Mouse (Mus musculus) midbrain, embryonic 12.5 days (tissue): ENCODE measurements around the gene Poc1b. TPM values are rescaled to one million over a fixed set of nuclear protein-coding genes. Genes with fewer than 3 reads are reported as not detected.
"Not testable (repeated sequence)": the region's sequence is repeated elsewhere in the genome, so short reads cannot be mapped to it uniquely, and the experiment has no call there.

ENCODE experiments used
- ATAC-seq: fragments of 200-750 bp; cut with Nextera tagmentation; 2 replicates; pipeline ENCODE4 v1.8.0; 2017; ENCODE audit warnings: low read depth, moderate TSS enrichment, moderate library complexity; ENCODE audit not compliant: low FRiP score
- H3K27ac ChIP-seq: fragments of 300-500 bp; sonication (generic); replicated peaks from 2 replicates; pipeline ENCODE4 v1.5.1; 2016; ENCODE audit warnings: mild to moderate bottlenecking
- H3K27me3 ChIP-seq: fragments of 300-500 bp; sonication (generic); 2 replicates; pipeline ENCODE4 v1.6.1; 2016; ENCODE audit warnings: mild to moderate bottlenecking
- H3K36me3 ChIP-seq: fragments of 300-500 bp; sonication (generic); 2 replicates; pipeline ENCODE4 v1.6.1; 2016
- H3K4me1 ChIP-seq: fragments of 300-500 bp; sonication (generic); 2 replicates; pipeline ENCODE4 v1.6.1; 2016
- H3K4me2 ChIP-seq: fragments of 300-500 bp; sonication (generic); replicated peaks from 2 replicates; pipeline ENCODE4 v1.6.1; 2016; ENCODE audit warnings: mild to moderate bottlenecking, moderate library complexity
- H3K4me3 ChIP-seq: fragments of 300-500 bp; sonication (generic); 2 replicates; pipeline ENCODE4 v1.5.1; 2016; ENCODE audit warnings: mild to moderate bottlenecking
- H3K9ac ChIP-seq: fragments of 300-500 bp; sonication (generic); replicated peaks from 2 replicates; pipeline ENCODE4 v1.6.1; 2016; ENCODE audit warnings: mild to moderate bottlenecking, moderate library complexity
- H3K9me3 ChIP-seq: fragments of 300-500 bp; sonication (generic); 2 replicates; pipeline ENCODE4 v1.6.1; 2016; ENCODE audit warnings: mild to moderate bottlenecking
- WGBS: fragments of 180-500 bp; shearing (Covaris S2); methylation state at CpG from one replicate; pipeline ENCODE4 v1.1.7; 2016; 5-methylcytosine and 5-hydroxymethylcytosine counted together
- polyA plus RNA-seq: library from polyadenylated mRNA; unstranded; fragments of >200 nt; fragmentation: Nextera tagmentation; extraction: Ambion mirVana; gene quantifications from 2 replicates; pipeline ENCODE4 v1.2.1, GENCODE M21; 2016

The Poc1b gene
- polyA plus RNA-seq, 1 experiment from 2014 or later: 20.4 TPM

DNA sequence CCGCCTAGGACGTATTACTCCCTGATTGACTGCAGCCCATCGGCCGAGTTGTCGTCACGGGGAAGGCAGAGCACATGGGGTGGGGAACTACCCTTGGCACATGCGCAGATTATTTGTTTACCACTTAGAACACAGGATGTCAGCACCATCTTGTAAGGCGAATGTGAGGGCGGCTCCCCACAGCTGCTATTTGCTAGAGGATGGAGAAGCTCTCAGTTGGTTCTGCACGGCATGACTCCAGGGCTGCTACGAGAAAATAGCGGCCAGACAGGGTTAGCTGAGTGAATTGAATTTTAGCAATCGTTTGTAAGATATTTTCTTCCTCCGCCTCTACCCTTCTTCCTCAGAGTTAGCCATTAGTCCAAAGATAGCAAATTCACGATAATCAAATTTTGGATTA is 109.7 kb downstream of the Poc1b start:
- not testable (repeated sequence) for H3K36me3 ChIP-seq, H3K9me3 ChIP-seq, H3K4me1 ChIP-seq, H3K4me2 ChIP-seq, ATAC-seq, H3K27ac ChIP-seq, H3K4me3 ChIP-seq, H3K27me3 ChIP-seq, H3K9ac ChIP-seq
- WGBS: 93% methylated on average over 15 of the region's 15 CpGs

DNA sequence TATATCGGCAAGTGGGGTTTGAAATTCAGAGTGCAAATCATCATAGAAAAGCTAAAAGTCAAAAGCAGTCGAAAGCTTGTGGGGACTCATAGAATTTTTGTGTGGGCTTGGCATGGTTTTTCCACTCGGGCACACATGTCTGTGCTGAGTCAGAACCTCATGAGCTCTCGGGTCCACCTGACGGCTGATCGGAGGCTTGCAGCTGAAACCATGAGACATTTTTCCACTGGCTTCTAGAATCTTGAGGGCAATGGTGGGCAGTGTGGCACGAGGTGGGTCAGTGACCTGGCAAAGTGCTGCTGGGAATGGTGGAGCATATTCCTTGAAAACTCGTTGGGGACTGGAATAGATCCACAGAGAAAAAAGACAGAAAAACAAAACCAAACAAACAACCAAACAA is 114.7 kb downstream of the Poc1b start:
- Histone ChIP-seq H3K4me3 (no peak overlapping the region), H3K36me3 (no peaks in the 10 kb centered on the region), H3K9ac (no peak overlapping the region), H3K27me3 (no peaks in the 10 kb centered on the region), H3K27ac (no peak overlapping the region), H3K4me1 (no peaks in the 10 kb centered on the region), H3K4me2 (no peak overlapping the region), H3K9me3 (no peaks in the 10 kb centered on the region)
- 93% methylated on average over 8 of the region's 8 CpGs for WGBS
- ATAC-seq: no peak

DNA sequence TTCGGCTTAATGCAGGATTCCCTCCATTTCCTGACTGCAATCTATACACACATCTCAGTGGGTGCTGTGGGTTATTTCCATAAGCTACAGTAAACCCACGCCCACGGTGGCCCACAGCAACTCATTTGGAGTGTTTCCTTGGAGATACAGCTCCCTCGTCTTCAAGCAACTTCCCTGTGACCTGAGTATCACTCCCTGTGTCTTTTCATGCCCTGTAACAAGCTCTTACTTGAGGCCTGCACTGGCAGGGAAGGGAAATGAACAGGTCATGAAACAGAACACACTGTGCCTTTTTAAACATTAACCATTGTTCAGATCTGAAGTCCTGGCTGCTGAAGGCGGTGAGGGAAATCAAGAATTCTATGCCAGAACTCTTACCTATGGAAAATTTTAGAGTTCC is 115.9 kb downstream of the Poc1b start:
- H3K36me3 ChIP-seq: no peaks in the 10 kb centered on the region
- H3K9me3 ChIP-seq: no peaks in the 10 kb centered on the region
- no peak overlapping the region for H3K4me3 ChIP-seq
- H3K27me3 ChIP-seq: no peaks in the 10 kb centered on the region
- no peak for ATAC-seq
- H3K4me2 ChIP-seq: no peak overlapping the region
- H3K4me1 ChIP-seq: peaks cover 2% of the 10 kb centered on the region
- no peak overlapping the region for H3K9ac ChIP-seq
- H3K27ac ChIP-seq: no peak overlapping the region
- WGBS: 81% methylated on average over 5 of the region's 5 CpGs

DNA sequence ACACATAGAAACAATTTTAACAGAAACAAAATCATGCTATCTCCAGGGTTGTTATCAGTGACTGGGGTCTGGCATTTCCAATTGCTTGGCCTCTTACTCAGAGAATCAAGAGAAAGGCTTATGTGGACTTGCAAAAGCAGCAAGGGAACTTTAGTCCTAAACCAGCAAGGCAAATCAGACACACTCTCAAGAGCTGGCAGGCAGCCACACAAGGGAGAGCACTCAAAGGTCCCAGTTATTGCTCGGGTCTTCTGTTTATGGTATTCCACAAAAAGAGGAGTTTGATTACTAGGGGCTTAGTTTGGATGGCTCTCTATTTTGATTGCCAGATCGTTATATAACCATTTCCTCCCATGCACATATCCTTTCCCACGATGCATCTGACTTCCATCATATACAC is 117.4 kb downstream of the Poc1b start:
- Histone ChIP-seq H3K9me3 (no peaks in the 10 kb centered on the region), H3K4me2 (no peak overlapping the region), H3K4me3 (no peak overlapping the region), H3K36me3 (no peaks in the 10 kb centered on the region), H3K27ac (no peak overlapping the region), H3K4me1 (peaks cover 11% of the 10 kb centered on the region), H3K9ac (no peak overlapping the region), H3K27me3 (no peaks in the 10 kb centered on the region)
- no peak for ATAC-seq
- 82% methylated on average over 3 of the region's 3 CpGs for WGBS

DNA sequence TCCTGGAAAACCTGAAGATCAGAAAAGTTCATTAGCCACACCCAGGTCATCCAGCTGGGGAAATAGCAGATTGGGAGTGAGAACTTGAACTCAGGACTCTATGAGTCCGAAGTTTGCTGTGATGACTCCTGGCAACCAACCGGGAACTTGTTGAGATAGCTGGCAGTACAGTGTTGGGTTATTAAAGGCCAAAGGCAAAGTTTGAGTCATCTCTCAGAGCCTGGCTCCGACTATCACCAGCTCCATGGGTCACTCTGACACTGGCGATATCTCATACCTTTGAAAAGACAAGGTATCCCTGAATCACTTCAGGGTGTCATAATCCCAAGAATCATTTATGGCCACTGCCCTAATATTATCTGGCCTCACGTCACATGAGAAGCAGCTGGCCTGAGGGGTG is 119.9 kb downstream of the Poc1b start:
- no peaks in the 10 kb centered on the region for H3K27me3 ChIP-seq
- WGBS: 90% methylated on average over 5 of the region's 5 CpGs
- no peak for ATAC-seq

DNA sequence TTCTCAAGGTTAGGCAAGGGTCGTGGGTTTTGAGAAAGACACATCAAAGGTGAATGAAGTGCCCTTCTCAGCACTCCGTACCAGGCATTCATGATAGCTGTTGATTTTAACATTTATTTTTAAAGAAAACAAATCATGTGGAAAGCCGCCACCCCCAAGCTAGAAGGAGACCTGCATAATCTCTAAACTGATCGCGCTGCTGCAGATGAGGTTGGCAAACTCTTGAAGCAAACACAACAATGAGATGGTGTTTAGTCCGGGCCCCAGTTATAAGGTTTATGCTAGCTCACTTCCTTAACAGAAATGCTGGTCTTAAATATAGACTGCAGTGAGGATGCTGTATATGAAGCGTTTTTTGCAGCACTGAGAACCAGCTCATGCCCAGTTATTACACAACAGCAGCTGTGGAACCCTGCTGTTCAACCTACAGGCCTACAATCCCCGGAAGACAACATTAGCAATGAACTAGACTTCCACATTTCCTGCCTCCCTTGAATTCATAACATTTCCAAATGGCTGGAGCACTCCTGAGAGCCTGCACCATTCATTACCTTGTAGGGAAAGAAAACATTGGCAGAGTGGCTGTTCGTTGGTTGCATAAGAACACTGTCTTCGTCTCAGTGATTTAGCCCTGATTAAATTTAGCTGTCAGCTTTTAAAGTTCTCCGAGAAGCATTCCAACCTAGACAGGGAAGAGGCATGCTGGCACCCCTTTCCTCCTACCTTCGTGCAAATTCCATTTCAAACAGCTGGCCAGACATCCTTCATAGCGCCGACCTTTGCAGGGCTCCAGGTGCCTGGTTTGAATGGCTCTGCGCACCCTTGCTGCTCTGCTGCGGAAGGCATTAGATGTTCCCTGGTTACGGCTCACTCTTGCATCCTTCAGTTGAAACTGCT is 121.4 kb downstream of the Poc1b start:
- H3K9ac ChIP-seq: no peak overlapping the region
- peak overlapping the region; percentile 25; the same call in 1 of the 2 replicates for H3K4me2 ChIP-seq
- H3K9me3 ChIP-seq: no peaks in the 10 kb centered on the region
- 28% methylated on average over 17 of the region's 17 CpGs for WGBS
- H3K36me3 ChIP-seq: no peaks in the 10 kb centered on the region
- H3K4me1 ChIP-seq: peaks cover 12% of the 10 kb centered on the region
- no peak overlapping the region for H3K27ac ChIP-seq
- ATAC-seq: no peak
- no peaks in the 10 kb centered on the region for H3K27me3 ChIP-seq
- no peak overlapping the region for H3K4me3 ChIP-seq

More for the DNA sequence above, 119.9 kb downstream of the Poc1b start:
- no peak overlapping the region for H3K9ac ChIP-seq
- H3K27ac ChIP-seq: no peak overlapping the region
- H3K4me3 ChIP-seq: no peak overlapping the region
- H3K36me3 ChIP-seq: no peaks in the 10 kb centered on the region
- no peaks in the 10 kb centered on the region for H3K9me3 ChIP-seq
- H3K4me2 ChIP-seq: no peak overlapping the region
- H3K4me1 ChIP-seq: peaks cover 12% of the 10 kb centered on the region

DNA sequence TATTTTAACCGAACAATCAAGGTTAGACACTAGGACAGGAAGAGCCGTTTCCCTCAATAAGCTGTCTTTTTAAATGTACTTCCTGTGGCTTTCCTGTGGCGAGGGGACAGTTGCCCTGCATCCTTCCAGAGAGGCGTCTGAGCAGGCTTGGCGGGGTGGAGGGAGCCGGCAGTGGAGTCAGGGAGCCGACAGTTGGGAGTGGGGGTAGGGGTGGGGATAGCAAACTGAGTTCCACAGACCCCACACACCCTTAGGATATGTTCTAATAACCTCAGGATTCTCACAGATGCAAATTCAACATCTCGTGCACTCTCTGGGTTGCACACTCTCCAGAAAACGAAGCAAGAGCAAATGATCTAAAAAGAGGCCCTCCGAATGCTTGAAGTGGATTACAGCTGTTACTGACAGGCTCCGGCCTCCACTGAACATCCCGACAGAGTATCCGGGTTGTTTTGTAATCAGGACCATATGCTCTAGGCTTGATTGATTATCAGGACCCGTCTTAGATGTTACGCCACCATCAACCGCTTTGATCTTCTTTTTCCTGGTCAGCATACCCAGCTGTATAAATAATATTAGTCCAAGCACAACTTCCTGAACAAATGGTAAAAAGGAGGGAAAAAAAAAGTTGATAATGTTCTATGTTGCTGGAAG is 122.3 kb downstream of the Poc1b start:
- 15% methylated on average over 16 of the region's 16 CpGs for WGBS
- Histone ChIP-seq H3K27me3 (no peaks in the 10 kb centered on the region), H3K9ac (no peak overlapping the region), H3K9me3 (no peaks in the 10 kb centered on the region), H3K4me2 (peak overlapping the region; percentile 32), H3K27ac (no peak overlapping the region), H3K4me3 (no peak overlapping the region), H3K36me3 (no peaks in the 10 kb centered on the region), H3K4me1 (peaks cover 12% of the 10 kb centered on the region)
- no peak for ATAC-seq

DNA sequence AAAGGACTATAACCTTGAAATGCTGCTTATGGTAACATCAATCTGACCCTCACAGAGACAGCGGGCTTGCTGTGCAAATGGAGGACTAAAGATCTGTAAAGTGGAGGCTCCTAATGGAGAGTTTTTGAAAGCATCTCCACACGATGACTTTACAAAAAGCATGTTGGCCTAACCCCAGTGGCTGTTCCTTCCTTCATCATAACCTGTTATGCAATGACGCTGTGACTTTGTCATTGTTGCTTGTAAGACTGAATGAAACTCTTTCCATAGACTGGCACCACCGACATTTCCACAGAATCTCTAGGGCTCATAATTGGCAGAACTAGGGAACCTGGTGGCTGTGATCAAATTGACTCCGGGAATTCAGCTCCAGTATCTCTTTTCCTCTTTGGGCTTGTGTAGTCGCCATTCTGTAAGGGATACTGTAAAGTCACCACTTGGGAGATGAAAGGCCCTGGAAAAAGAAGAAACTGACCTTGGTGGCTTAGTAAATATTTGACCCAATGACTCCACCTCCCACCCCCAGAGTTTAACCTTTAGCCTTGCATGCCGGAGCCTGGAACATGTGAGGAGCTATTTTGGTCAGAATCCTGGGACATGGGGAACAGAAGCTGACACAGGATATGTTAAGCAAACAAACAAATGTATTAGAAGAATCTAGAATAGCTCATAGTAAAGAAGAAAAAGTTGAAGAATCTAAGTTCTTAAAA is 125.8 kb downstream of the Poc1b start:
- WGBS: 80% methylated on average over 7 of the region's 7 CpGs
- Histone ChIP-seq H3K27me3 (no peaks in the 10 kb centered on the region), H3K36me3 (no peaks in the 10 kb centered on the region), H3K9me3 (no peaks in the 10 kb centered on the region), H3K4me1 (peaks cover 11% of the 10 kb centered on the region), H3K27ac (no peak overlapping the region), H3K4me3 (no peak overlapping the region), H3K4me2 (no peak overlapping the region), H3K9ac (no peak overlapping the region)
- no peak for ATAC-seq

DNA sequence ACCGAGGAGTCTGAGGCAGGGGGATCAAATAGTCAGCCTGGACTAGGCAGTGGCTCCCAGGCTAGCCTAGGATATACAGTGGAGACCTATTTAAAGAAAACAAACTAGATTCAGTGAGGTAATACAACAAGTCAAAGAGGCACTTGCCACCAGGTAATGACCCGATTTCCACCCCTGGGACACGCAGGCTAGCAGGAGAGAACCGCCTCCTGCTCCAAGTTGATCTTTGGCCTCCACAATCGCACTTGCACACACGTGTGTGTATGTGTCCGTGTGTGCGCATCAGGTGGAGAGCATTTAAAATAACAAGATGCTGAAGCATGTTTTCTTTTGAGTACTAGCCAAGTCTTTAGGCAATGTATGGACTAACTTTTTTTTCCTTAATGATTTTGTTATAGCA is 127.5 kb downstream of the Poc1b start:
- H3K9ac ChIP-seq: no peak overlapping the region
- H3K27ac ChIP-seq: no peak overlapping the region
- no peaks in the 10 kb centered on the region for H3K9me3 ChIP-seq
- no peak for ATAC-seq
- no peaks in the 10 kb centered on the region for H3K4me1 ChIP-seq
- H3K36me3 ChIP-seq: no peaks in the 10 kb centered on the region
- H3K4me3 ChIP-seq: no peak overlapping the region
- no peak overlapping the region for H3K4me2 ChIP-seq
- no peaks in the 10 kb centered on the region for H3K27me3 ChIP-seq
- 92% methylated on average over 8 of the region's 8 CpGs for WGBS

DNA sequence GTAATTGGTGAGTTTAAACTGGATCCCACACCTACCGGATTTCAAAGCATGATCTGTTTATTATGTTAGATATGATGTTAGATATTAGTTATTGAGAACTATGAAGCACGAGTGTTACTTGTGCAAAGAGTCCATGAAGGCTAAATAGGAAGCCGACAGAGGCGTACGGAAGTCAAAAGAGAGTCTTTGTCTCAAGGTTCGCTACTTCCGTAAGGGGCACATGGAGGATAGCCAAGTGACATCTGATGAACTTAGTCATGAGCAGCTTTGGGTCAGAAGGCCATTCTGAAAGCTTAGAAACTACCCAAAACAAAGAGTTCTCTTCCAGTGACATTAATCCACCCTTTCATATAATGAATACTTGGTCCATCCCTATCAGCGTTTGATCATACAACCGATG is 128.2 kb downstream of the Poc1b start:
- H3K9me3 ChIP-seq: no peaks in the 10 kb centered on the region
- H3K9ac ChIP-seq: no peak overlapping the region
- ATAC-seq: no peak
- no peaks in the 10 kb centered on the region for H3K36me3 ChIP-seq
- no peak overlapping the region for H3K4me2 ChIP-seq
- no peaks in the 10 kb centered on the region for H3K27me3 ChIP-seq
- 89% methylated on average over 9 of the region's 9 CpGs for WGBS
- no peak overlapping the region for H3K4me3 ChIP-seq
- no peaks in the 10 kb centered on the region for H3K4me1 ChIP-seq
- H3K27ac ChIP-seq: no peak overlapping the region

DNA sequence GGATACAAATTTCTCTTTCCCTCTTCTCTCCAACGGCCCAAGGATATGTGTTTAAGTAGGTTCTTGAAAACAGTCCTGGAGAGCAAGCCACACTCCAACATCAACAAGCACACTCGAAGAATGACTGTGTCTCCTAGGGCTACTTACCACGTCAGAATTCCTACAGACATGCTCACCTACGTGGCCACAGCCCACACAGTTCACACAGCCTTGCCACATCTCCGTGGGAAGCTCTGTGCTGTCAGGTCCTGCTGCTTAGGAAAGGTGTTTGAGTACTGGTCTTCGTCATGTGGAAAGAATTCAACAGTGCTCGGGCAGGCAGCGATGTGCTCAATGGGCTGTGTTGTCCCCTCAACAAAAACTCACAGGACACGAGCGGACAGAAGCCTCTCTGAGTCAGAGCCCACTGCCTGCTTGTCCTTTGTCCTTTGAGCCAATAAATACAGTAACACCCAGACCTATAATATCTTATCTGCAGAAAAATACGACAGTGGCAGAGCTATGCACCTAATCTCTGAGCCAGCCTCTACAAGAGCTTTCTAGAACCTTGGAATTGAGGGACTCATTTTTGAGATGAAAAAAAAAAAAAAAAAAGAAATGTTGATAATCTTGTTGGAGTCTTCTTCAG is 130.5 kb downstream of the Poc1b start:
- no peaks in the 10 kb centered on the region for H3K9me3 ChIP-seq
- no peak overlapping the region for H3K4me2 ChIP-seq
- H3K4me3 ChIP-seq: no peak overlapping the region
- no peaks in the 10 kb centered on the region for H3K36me3 ChIP-seq
- WGBS: 88% methylated on average over 11 of the region's 11 CpGs
- H3K4me1 ChIP-seq: no peaks in the 10 kb centered on the region
- ATAC-seq: no peak
- H3K27me3 ChIP-seq: no peaks in the 10 kb centered on the region
- no peak overlapping the region for H3K9ac ChIP-seq
- H3K27ac ChIP-seq: no peak overlapping the region

DNA sequence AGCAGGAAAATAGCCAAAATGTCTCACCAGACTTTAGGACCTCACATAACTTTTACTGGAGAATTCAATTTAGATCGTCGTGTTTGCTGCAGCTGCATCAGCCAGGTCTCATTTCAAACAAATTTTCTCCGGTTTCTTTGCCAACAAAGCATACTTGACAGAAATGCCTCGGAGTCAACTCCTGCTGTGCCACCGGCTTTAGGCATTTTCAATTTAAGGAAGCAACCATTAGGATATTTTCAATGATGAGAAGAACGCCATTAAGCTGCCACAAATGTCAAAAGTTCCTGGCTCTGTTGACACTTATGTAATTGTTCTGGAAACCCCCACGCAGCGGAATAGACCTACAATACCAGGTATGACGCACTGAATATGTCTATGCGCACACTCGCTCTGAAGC is 131.7 kb downstream of the Poc1b start:
- H3K27me3 ChIP-seq: no peaks in the 10 kb centered on the region
- no peak overlapping the region for H3K4me2 ChIP-seq
- H3K27ac ChIP-seq: no peak overlapping the region
- H3K9ac ChIP-seq: no peak overlapping the region
- no peaks in the 10 kb centered on the region for H3K9me3 ChIP-seq
- H3K36me3 ChIP-seq: no peaks in the 10 kb centered on the region
- no peak for ATAC-seq
- no peaks in the 10 kb centered on the region for H3K4me1 ChIP-seq
- H3K4me3 ChIP-seq: no peak overlapping the region
- 69% methylated on average over 11 of the region's 11 CpGs for WGBS
